Mouse (Mus musculus) liver, embryonic 14.5 days (tissue): ENCODE measurements around the gene Pcsk4.

Source experiments
- CTCF ChIP-seq: IDR thresholded peaks from 2 replicates; pipeline ENCODE4 v1.5.1; 2016; ENCODE audit warnings: antibody characterized with exemption, low read depth, control low read depth
- EP300 ChIP-seq: IDR thresholded peaks from 2 replicates; pipeline ENCODE4 v1.6.1; 2016; ENCODE audit warnings: antibody characterized with exemption, low read depth

GRCm38 (mm10) chr10:80315315-80315714, 14.0 kb downstream of the Pcsk4 start:
- no peak for TF ChIP-seq CTCF
- TF ChIP-seq EP300, result no peak
